Mouse (Mus musculus): ENCODE measurements around the gene Ino80e.
A peak's percentile ranks its signal among the peaks of the same experiment; 100 is the strongest.
"Not testable (repeated sequence)": the region's sequence is repeated elsewhere in the genome, so short reads cannot be mapped to it uniquely, and the experiment has no call there.

Gene Ino80e

GRCm38 (mm10) chr7:126862147-126862784 is at the start of gene Ino80e:
TSS of gene Ino80e (minus strand) at chr7:126862377.
- DNase-seq (ENCODE audit: low spot score in 2 of 2): peak; percentile 96 to 97

DNA sequence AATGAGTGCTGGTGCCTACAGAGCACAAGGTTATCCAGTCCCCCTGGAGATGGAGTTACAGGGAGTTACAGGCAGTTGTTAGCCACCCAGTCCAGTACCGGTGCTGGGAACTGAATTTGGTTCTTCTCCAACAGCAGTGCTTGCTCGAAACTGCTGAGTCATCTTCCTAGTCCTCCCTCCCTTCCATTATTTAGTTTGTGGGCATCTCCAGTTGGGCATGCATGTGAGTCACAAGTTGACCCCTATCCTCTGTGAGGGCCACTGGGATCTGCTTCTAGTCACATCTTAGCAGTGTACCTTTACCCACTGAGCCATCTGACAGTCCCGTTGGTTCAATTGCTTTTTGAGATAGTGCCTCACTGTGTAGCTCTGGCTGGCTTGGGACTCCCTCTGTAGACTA is 43.4 kb upstream of the Ino80e start:
- no peak for DNase-seq (ENCODE audit: low spot score in 2 of 2)

GRCm38 (mm10) chr7:126899781-126900180 is 37.6 kb upstream of the Ino80e start:
- not testable (repeated sequence) for DNase-seq (ENCODE audit: low spot score in 2 of 2)

GRCm38 (mm10) chr7:126898102-126898990 is 36.2 kb upstream of the Ino80e start:
- DNase-seq (ENCODE audit: low spot score in 2 of 2): peak; percentile 95 to 96

GRCm38 (mm10) chr7:126897390-126898101 is 35.4 kb upstream of the Ino80e start:
- no peak for DNase-seq (ENCODE audit: low spot score in 2 of 2)

DNA sequence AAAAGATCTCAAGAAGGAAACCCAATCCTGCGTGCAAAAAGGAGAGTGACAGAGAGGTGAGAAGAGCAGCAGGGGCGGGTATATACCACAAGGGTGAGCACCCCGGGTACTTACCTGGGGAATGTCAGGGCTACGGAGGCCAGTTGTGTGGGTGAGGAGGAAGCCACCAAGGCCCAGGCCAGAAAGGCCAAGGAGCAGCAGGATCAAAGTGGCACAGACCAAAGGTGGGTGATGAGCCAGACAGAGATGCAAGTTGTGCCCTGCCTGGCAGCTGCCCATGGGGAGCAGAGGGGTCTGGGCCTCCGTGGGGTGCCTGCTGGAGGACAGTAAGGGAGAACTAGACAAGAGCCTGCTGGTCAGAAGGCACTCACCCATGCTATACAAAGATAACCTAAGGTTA is 34.7 kb upstream of the Ino80e start:
- no peak for DNase-seq (ENCODE audit: low spot score in 2 of 2)

- no peak for DNase-seq (ENCODE audit: low spot score in 2 of 2)
Observed at GRCm38 (mm10) chr7:126888852-126889251, 26.7 kb upstream of the Ino80e start.

DNA sequence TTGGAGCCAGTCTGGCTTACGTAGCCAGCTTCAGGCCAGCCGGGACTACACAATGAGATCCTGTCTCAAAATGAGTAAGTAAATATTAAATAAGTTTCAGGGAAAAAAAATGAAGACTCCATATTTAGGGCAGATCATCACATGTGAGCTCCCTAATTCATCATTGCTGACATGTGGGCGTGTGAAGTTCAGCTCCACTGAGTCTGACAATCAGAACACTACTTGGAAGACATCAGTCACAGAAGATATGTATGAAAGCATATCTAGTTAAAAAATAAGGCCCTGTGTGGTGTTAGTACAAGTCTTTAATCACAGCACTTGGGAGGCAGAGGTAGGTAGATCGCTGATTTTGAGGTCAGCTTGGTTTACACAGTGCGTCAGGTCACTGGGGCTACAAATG is 25.1 kb upstream of the Ino80e start:
- DNase-seq (ENCODE audit: low spot score in 2 of 2): no peak

GRCm38 (mm10) chr7:126884286-126885164 is 22.3 kb upstream of the Ino80e start, which contains the start of gene Taok2:
TSS of gene Taok2 (minus strand) at chr7:126884703.
- DNase-seq (ENCODE audit: low spot score in 2 of 2): peak; percentile 98 to 99

- DNase-seq (ENCODE audit: low spot score in 2 of 2): no peak
Observed at GRCm38 (mm10) chr7:126883731-126884181, 21.6 kb upstream of the Ino80e start.

DNA sequence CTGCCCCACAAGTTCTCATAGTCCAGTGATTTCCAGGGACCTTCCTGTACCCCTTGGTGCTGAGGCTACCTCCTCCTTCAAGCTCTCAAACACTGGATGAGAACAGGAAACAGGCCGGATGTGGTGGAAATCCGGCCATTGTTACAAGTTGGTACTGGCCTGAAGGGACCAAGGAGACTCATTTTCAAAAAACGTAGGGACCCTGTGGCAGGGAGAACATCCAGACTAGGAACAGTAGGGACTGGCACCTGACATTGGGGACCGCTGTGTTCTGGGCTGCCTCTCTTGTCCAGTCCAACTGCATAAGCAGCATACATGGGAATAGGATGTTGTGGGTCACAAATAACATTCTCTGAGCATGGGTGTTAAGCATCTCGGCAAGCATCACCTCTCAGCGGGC is 18.9 kb upstream of the Ino80e start:
- DNase-seq (ENCODE audit: low spot score in 2 of 2): no peak

DNA sequence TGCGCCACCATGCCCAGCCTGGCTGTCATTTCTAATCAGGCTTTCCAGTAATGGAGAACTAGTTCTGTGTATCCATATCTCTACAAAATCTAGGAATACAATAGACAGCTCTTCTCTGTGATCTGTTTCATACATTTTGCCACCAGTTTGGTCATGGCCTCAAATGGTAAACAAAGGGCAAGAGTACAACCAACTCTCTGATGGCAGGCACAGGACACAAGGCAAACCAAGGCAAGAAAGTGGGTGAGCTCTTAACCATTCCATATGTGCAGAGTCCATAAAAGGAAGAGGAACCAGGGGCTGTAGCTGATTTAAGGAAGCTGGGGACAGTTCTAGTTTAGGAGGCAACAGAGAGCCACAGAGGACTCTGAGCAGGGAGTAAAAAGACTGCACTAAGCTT is 15.1 kb upstream of the Ino80e start:
- no peak for DNase-seq (ENCODE audit: low spot score in 2 of 2)

DNA sequence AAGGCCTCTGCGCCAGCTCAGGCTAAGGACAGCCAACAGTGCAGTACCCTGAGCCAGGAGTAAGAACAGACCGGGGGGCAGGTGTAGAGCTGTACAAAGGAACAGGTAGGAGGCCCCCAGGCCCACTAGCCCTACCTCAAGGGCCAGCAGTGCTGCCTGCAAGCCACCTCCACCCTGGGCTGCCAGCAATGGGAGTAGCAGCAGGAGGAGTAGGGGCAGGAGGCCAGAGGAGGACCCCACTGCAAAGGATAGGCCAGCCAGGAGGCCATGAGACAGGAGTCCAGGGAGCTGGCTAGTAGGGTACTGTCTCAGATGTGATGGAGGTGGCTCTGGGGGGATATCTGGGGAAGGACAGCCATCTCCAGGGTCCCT is 8.3 kb upstream of the Ino80e start:
- DNase-seq (ENCODE audit: low spot score in 2 of 2): no peak

- DNase-seq (ENCODE audit: low spot score in 2 of 2): no peak
Observed at GRCm38 (mm10) chr7:126869780-126870519, 7.8 kb upstream of the Ino80e start.

DNA sequence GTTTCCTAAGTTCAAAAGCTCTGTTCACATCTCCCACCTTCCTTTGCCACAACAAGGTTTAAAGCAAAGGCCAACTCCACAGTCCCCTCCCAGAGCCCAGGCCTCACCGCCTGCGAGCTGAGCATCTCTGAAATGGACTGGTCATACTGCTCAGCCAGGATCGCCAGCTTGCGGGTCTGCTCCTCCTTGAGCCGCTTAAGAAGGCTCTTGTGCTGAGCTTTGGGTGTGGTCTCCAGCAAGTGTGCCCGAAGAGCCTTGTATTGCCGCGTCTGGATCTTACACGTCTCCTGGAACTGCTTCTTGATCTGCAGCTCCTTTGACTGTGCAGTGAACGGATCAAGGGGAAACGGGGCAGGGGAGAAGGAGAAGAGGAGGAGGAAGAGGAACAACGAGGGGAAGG is 5.8 kb upstream of the Ino80e start:
- no peak for DNase-seq (ENCODE audit: low spot score in 2 of 2)

GRCm38 (mm10) chr7:126867534-126867933 is 5.4 kb upstream of the Ino80e start:
- no peak for DNase-seq (ENCODE audit: low spot score in 2 of 2)

DNA sequence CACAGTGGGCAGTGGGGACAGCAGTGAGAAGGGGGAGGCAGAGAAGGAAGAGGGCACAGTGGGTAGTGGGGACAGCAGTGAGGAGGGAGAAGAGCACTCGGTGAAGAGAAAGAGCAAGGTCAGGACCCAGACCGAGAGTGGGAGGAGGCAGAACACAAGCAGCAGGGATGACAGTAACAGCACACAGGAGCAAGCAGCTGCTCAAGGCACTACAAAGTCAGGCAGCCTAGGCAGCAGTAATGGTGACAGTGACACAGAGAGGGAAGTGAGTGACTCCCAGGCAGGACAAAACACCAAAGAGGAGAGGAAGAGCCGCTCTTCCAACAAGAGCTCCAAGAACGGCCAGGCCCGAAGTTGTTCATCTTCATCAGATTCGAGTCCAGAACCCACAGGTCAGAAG is 1.6 kb upstream of the Ino80e start:
- DNase-seq (ENCODE audit: low spot score in 2 of 2): no peak

GRCm38 (mm10) chr7:126861429-126862130 is 597 bp downstream of the Ino80e start, which contains the start of gene Hirip3:
TSS of gene Hirip3 (plus strand) at chr7:126861972.
- peak; percentile 96 to 97 for DNase-seq (ENCODE audit: low spot score in 2 of 2)

DNA sequence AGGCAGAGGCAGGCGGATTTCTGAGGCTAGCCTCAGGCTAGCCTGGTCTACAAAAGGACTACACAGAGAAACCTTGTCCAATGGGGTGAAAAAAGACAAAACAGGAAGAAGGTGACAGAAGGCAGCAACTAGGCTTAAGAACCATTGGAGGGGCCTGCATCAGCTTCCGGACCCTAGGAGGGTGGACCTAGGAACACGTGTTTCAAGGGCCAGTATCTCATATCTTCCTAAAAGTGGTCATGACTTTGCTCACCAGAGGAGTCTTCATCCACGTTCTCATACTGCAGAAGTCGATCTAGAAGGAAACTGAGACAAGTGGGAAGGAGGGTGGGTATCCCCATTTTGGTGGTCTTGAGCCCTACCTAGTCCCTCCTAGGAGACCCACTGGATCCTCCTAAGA is 1.2 kb downstream of the Ino80e start:
- no peak for DNase-seq (ENCODE audit: low spot score in 2 of 2)
